Mouse (Mus musculus) liver, embryonic 14.5 days (tissue): ENCODE measurements at regions not wholly inside any gene's neighbourhood (a gene's known extent, or its start where the extent isn't known, plus 50 kb on each side); places are given as distances from the start of the nearest gene placed in this dataset.

Experiments
- ATAC-seq: fragments of 200-750 bp; cut with Nextera tagmentation; 2 replicates; pipeline ENCODE4 v1.8.0; 2017; ENCODE audit warnings: moderate number of reproducible peaks, mild to moderate bottlenecking, moderate library complexity; ENCODE audit not compliant: insufficient read depth
- DNase-seq, 3 experiments: peaks; one replicate each; pipeline ENCODE4 v3.0.0-alpha.2; 2012 to 2013; ENCODE audit warnings: low read depth in 3 of 3, low spot score in 3 of 3
- H3K27ac ChIP-seq: fragments of 300-500 bp; sonication (generic); 2 replicates; pipeline ENCODE4 v1.5.1; 2014; ENCODE audit warnings: moderate library complexity, mild to moderate bottlenecking, control low read depth, inconsistent platforms
- H3K27me3 ChIP-seq: fragments of 300-500 bp; sonication (generic); 2 replicates; pipeline ENCODE4 v1.6.1; 2014; ENCODE audit warnings: mild to moderate bottlenecking, low read length, moderate library complexity; ENCODE audit not compliant: control insufficient read depth, insufficient read depth
- H3K36me3 ChIP-seq: fragments of 300-500 bp; sonication (generic); replicated peaks from 2 replicates; pipeline ENCODE4 v1.6.1; 2014; ENCODE audit warnings: low read depth; ENCODE audit not compliant: control insufficient read depth, insufficient read depth
- H3K4me1 ChIP-seq, 2 experiments: fragments of 200-500 bp in 1 of 2; fragments of 300-500 bp in 1 of 2; sonication (generic) in 1 of 2; replicated peaks; 2 replicates each; pipeline ENCODE4 v1.6.1; 2012 to 2014; ENCODE audit warnings: antibody characterized with exemption in 1 of 2, inconsistent platforms in 1 of 2, low read length in 1 of 2; ENCODE audit not compliant: control insufficient read depth in 2 of 2, insufficient read depth in 2 of 2
- H3K4me2 ChIP-seq: fragments of 300-500 bp; sonication (generic); 2 replicates; pipeline ENCODE4 v1.6.1; 2014; ENCODE audit warnings: low read depth, mild to moderate bottlenecking, control low read depth, moderate library complexity
- H3K4me3 ChIP-seq, 2 experiments: fragments of 200-500 bp in 1 of 2; fragments of 300-500 bp in 1 of 2; sonication (generic) in 1 of 2; 2 replicates each; pipeline ENCODE4 v1.5.1; 2012 to 2014; ENCODE audit warnings: low read depth in 2 of 2, low read length in 2 of 2, mild to moderate bottlenecking in 2 of 2, control low read depth in 1 of 2, inconsistent platforms in 1 of 2, moderate library complexity in 1 of 2; ENCODE audit not compliant: insufficient read depth in 1 of 2
- H3K9ac ChIP-seq: fragments of 300-500 bp; sonication (generic); replicated peaks from 2 replicates; pipeline ENCODE4 v1.6.1; 2014; ENCODE audit warnings: mild to moderate bottlenecking, control low read depth, moderate library complexity
- H3K9me3 ChIP-seq: fragments of 300-500 bp; sonication (generic); 2 replicates; pipeline ENCODE4 v1.6.1; 2016; ENCODE audit warnings: low read length, mixed read lengths; ENCODE audit not compliant: control insufficient read depth
- CTCF ChIP-seq: IDR thresholded peaks from 2 replicates; pipeline ENCODE4 v1.5.1; 2016; ENCODE audit warnings: antibody characterized with exemption, low read depth, control low read depth
- EP300 ChIP-seq: IDR thresholded peaks from 2 replicates; pipeline ENCODE4 v1.6.1; 2016; ENCODE audit warnings: antibody characterized with exemption, low read depth
- WGBS: fragments of 180-500 bp; shearing (Covaris S2); extraction: QIAGEN DNeasy Blood & Tissue Kit; methylation state at CpG from one replicate; pipeline ENCODE4 v1.1.7; 2014; ENCODE audit not compliant: insufficient replicate concordance; 5-methylcytosine and 5-hydroxymethylcytosine counted together

DNA sequence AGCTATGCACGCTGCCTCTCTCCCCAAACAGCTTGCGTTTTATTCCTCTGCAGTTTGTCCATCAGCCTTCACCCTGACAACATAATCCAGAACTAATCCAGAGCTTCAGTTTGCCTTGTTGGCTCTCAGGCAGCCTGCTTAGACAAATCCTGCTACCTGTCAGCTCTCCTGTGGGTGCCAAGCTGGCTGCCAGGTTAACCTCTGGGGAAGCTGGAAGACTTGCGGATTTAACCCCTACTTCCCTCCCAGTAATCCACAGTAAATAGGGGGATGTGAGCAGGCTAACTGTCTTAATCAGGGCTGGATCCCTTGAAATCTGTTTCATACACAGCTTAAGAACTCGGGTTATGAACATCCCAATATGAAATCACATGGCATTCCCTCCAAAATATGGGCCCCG is 334.3 kb upstream of the Fam241a start:
- Histone ChIP-seq H3K27ac (no peak overlapping the region), H3K4me2 (no peak overlapping the region), H3K27me3 (no peaks in the 10 kb centered on the region), H3K9me3 (no peaks in the 10 kb centered on the region), H3K9ac (no peak overlapping the region), H3K4me3 (no peak overlapping the region), H3K4me1 (no peaks in the 10 kb centered on the region), H3K36me3 (no peaks in the 10 kb centered on the region)
- DNase-seq (no peak), ATAC-seq (no peak)
- no peak for TF ChIP-seq CTCF
- no peak for TF ChIP-seq EP300
- 63% methylated on average over 5 of the region's 5 CpGs for WGBS

DNA sequence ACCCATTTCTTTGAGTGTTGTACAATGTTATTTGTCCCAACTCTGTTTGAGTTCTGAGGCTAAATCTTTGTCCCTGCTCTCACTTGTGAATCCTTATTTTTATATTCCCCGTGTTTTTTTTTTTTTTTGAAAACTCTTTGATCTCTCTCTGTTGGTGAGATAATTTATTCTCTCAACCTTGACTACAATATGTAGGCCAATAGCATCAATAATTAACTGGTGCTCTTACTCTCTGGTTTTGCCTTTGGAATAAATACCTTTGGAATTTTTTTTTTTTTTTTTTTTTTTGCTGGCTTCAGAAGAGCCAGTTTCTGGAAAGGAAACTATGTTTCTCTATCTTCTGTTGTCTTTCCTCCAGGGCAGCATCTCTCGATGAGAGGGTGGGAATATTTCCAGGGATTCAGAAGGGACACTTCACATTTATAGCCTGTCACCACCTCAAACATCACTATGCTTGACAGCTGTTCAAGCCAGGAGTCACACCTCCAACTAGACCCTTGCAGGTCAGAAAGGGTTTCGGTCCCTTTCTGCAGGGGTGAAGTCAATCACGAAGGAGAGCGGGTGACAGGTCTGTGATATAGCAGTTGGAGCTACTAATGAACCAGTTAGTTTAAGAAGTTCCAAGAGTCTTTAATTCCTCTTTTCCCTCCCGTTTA is 330.9 kb upstream of the Fam241a start:
- no peak for DNase-seq
- ATAC-seq, result no peak
- H3K4me3 ChIP-seq, result no peak overlapping the region
- no peaks in the 10 kb centered on the region for H3K9me3 ChIP-seq
- H3K9ac ChIP-seq, result no peak overlapping the region
- no peaks in the 10 kb centered on the region for H3K4me1 ChIP-seq
- WGBS, result 66% methylated on average over 6 of the region's 6 CpGs
- H3K27ac ChIP-seq, result no peak overlapping the region
- TF ChIP-seq EP300, result no peak
- no peak for TF ChIP-seq CTCF
- H3K4me2 ChIP-seq, result no peak overlapping the region
- no peaks in the 10 kb centered on the region for H3K27me3 ChIP-seq
- H3K36me3 ChIP-seq, result no peaks in the 10 kb centered on the region

DNA sequence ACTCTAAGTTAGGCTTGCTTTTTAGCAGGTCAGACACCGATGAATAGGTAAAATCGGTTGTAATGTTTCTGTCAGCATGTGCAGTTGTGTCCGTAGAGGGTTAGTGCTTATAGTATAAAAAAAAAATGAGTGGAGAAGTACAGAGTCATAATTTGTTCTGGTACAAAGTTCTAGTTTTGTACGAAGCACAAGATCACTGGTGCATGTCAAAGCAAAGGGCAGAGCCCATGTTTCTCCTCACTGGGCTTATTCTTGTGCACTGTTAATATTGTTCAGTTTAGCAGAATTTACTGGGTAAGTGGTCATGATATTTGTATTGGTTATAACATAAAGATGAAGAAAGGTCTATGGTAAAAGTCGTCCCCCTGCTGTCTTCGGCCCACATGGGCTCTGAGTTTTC is 330.4 kb upstream of the Fam241a start:
- Histone ChIP-seq H3K9me3 (no peaks in the 10 kb centered on the region), H3K4me1 (no peaks in the 10 kb centered on the region), H3K4me3 (no peak overlapping the region), H3K9ac (no peak overlapping the region), H3K4me2 (no peak overlapping the region), H3K27me3 (no peaks in the 10 kb centered on the region), H3K27ac (no peak overlapping the region), H3K36me3 (no peaks in the 10 kb centered on the region)
- DNase-seq, result no peak
- WGBS, result 47% methylated on average over 6 of the region's 6 CpGs
- TF ChIP-seq EP300, result no peak
- TF ChIP-seq CTCF, result no peak
- no peak for ATAC-seq

DNA sequence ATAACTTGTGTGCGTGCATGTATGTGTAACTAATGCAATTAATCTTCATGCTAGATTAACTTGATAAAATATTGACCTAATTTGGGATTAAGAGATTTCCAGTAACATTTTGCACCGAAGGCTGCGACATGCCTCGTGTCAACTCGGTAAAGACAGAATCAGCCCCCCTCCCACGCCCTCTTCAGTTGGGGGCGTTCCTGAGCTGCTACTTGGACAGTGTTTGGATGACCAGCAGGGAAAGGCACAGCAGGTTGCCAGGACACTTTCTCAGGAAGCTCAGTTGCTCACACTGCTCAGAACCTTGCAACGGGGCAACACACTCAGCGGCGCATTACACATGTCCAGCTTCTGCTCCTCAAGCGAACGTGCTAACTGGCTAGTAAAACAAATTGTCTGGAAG is 326.2 kb upstream of the Fam241a start:
- TF ChIP-seq CTCF, result no peak
- no peak for TF ChIP-seq EP300
- H3K9ac ChIP-seq, result no peak overlapping the region
- H3K27ac ChIP-seq, result no peak overlapping the region
- no peaks in the 10 kb centered on the region for H3K27me3 ChIP-seq
- no peaks in the 10 kb centered on the region for H3K36me3 ChIP-seq
- no peak overlapping the region for H3K4me2 ChIP-seq
- no peak for DNase-seq
- ATAC-seq, result no peak
- no peaks in the 10 kb centered on the region for H3K4me1 ChIP-seq
- no peaks in the 10 kb centered on the region for H3K9me3 ChIP-seq
- 71% methylated on average over 12 of the region's 12 CpGs for WGBS
- no peak overlapping the region for H3K4me3 ChIP-seq

DNA sequence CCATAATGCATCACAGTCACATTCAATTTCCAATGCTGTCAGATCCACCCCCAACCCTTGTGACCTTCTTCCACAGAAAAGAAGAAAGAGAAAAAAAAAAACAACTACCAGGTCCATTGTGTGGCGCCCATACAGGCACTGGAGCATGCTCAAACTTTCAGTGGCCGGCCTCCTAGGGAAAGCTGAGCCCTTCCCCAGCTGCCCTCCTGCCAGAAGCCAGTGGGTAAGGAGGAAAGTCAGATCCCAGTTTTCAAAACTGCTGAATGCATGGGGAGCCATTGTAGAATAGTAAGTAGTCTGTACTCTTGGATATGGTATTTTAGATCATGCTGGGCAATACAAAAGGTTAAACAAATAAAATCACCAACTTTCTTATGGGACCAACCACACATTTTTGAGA is 325.5 kb upstream of the Fam241a start:
- Histone ChIP-seq H3K27ac (no peak overlapping the region), H3K27me3 (no peaks in the 10 kb centered on the region), H3K9ac (no peak overlapping the region), H3K4me3 (no peak overlapping the region), H3K36me3 (no peaks in the 10 kb centered on the region), H3K4me2 (no peak overlapping the region), H3K4me1 (no peaks in the 10 kb centered on the region), H3K9me3 (no peaks in the 10 kb centered on the region)
- no peak for ATAC-seq
- no peak for TF ChIP-seq CTCF
- TF ChIP-seq EP300, result no peak
- WGBS, result 53% methylated on average over 2 of the region's 2 CpGs
- DNase-seq, result no peak
